Mouse (Mus musculus): ENCODE results near the gene Rps21. TPM values are rescaled to one million over a fixed set of nuclear protein-coding genes. Genes with fewer than 3 reads are reported as not detected.
A peak's percentile ranks its signal among the peaks of the same experiment; 100 is the strongest.

Gene Rps21
- polyA plus RNA-seq, 1 experiment from 2014 or later, result 574 TPM

- no peak overlapping the region for H3K4me3 ChIP-seq
- no peaks in the 10 kb centered on the region; the same call in 1 of the 2 replicates for H3K36me3 ChIP-seq
- H3K27ac ChIP-seq, result peak overlapping the region; percentile 54; the same call in 1 of the 2 replicates
- H3K4me2 ChIP-seq (replicated peaks), result no peak overlapping the region
- no peak overlapping the region for H3K9ac ChIP-seq
- peaks cover 18% of the 10 kb centered on the region for H3K4me1 ChIP-seq
- peaks cover 16% of the 10 kb centered on the region for H3K27me3 ChIP-seq
- no peaks in the 10 kb centered on the region for H3K9me3 ChIP-seq
- no peak for ATAC-seq (ENCODE audit: insufficient number of reproducible peaks, insufficient read depth, low FRiP score, low TSS enrichment)
- WGBS, result 79% methylated on average over 15 of the region's 15 CpGs
These were observed 37.8 kb upstream of the Rps21 start for GRCm38 (mm10) chr2:180219145-180219943.

- H3K4me2 ChIP-seq (replicated peaks), result no peak overlapping the region
- WGBS, result 71% methylated on average over 9 of the region's 9 CpGs
- peaks cover 22% of the 10 kb centered on the region for H3K4me1 ChIP-seq
These were observed 37.0 kb upstream of the Rps21 start for GRCm38 (mm10) chr2:180220165-180220564.

GRCm38 (mm10) chr2:180221051-180221450, 36.1 kb upstream of the Rps21 start:
- Histone ChIP-seq H3K27me3 (peaks cover 33% of the 10 kb centered on the region), H3K4me2 (replicated peaks) (no peak overlapping the region), H3K36me3 (no peaks in the 10 kb centered on the region; the same call in 1 of the 2 replicates), H3K9ac (no peak overlapping the region), H3K9me3 (no peaks in the 10 kb centered on the region), H3K4me3 (no peak overlapping the region), H3K27ac (no peak overlapping the region), H3K4me1 (peaks cover 27% of the 10 kb centered on the region)
- ATAC-seq (ENCODE audit: insufficient number of reproducible peaks, insufficient read depth, low FRiP score, low TSS enrichment), result no peak
- 93% methylated on average over 9 of the region's 9 CpGs for WGBS

More at GRCm38 (mm10) chr2:180220165-180220564, 37.0 kb upstream of the Rps21 start:
- peaks cover 24% of the 10 kb centered on the region for H3K27me3 ChIP-seq
- no peaks in the 10 kb centered on the region for H3K9me3 ChIP-seq
- no peak for ATAC-seq (ENCODE audit: insufficient number of reproducible peaks, insufficient read depth, low FRiP score, low TSS enrichment)
- H3K36me3 ChIP-seq, result no peaks in the 10 kb centered on the region; the same call in 1 of the 2 replicates
- no peak overlapping the region for H3K9ac ChIP-seq
- no peak overlapping the region for H3K27ac ChIP-seq
- no peak overlapping the region for H3K4me3 ChIP-seq

GRCm38 (mm10) chr2:180222250-180222649, 34.9 kb upstream of the Rps21 start:
- no peak overlapping the region for H3K4me2 ChIP-seq (replicated peaks)
- no peak overlapping the region for H3K27ac ChIP-seq
- no peak overlapping the region for H3K9ac ChIP-seq
- ATAC-seq (ENCODE audit: insufficient number of reproducible peaks, insufficient read depth, low FRiP score, low TSS enrichment), result no peak
- H3K36me3 ChIP-seq, result no peaks in the 10 kb centered on the region; the same call in 1 of the 2 replicates
- H3K4me1 ChIP-seq, result peaks cover 34% of the 10 kb centered on the region
- 16% methylated on average over 6 of the region's 6 CpGs for WGBS
- H3K9me3 ChIP-seq, result no peaks in the 10 kb centered on the region
- no peak overlapping the region for H3K4me3 ChIP-seq
- H3K27me3 ChIP-seq, result peaks cover 43% of the 10 kb centered on the region

GRCm38 (mm10) chr2:180224647-180225043, 32.5 kb upstream of the Rps21 start:
- Histone ChIP-seq H3K27me3 (peaks cover 43% of the 10 kb centered on the region), H3K4me3 (peak overlapping the region; percentile 58), H3K9me3 (no peaks in the 10 kb centered on the region), H3K36me3 (no peaks in the 10 kb centered on the region; the same call in 1 of the 2 replicates), H3K4me1 (peaks cover 40% of the 10 kb centered on the region), H3K27ac (0 out of 2 replicates have a peak overlapping the region, but pooled peaks have one; percentile 60), H3K4me2 (replicated peaks) (peak overlapping the region; percentile 99), H3K9ac (peak overlapping the region; percentile 56; the same call in 1 of the 2 replicates)
- WGBS, result 2% methylated on average over 13 of the region's 13 CpGs
- ATAC-seq (ENCODE audit: insufficient number of reproducible peaks, insufficient read depth, low FRiP score, low TSS enrichment), result no peak

GRCm38 (mm10) chr2:180225044-180225761, 32.0 kb upstream of the Rps21 start:
- H3K4me1 ChIP-seq, result peaks cover 40% of the 10 kb centered on the region
- H3K9me3 ChIP-seq, result no peaks in the 10 kb centered on the region
- H3K9ac ChIP-seq, result peak overlapping the region; percentile 56
- ATAC-seq (ENCODE audit: insufficient number of reproducible peaks, insufficient read depth, low FRiP score, low TSS enrichment), result no peak
- H3K27me3 ChIP-seq, result peaks cover 43% of the 10 kb centered on the region
- peak overlapping the region; percentile 58 for H3K4me3 ChIP-seq
- H3K27ac ChIP-seq, result peak overlapping the region; percentile 60; the same call in 1 of the 2 replicates
- no peaks in the 10 kb centered on the region for H3K36me3 ChIP-seq
- H3K4me2 ChIP-seq (replicated peaks), result peak overlapping the region; percentile 99
- 0% methylated on average over 55 of the region's 55 CpGs for WGBS

- peaks cover 40% of the 10 kb centered on the region for H3K4me1 ChIP-seq
- peak; percentile 66 for ATAC-seq (ENCODE audit: insufficient number of reproducible peaks, insufficient read depth, low FRiP score, low TSS enrichment)
- peaks cover 43% of the 10 kb centered on the region for H3K27me3 ChIP-seq
- peak within 1 kb of the TSS; percentile 60; the same call in 1 of the 2 replicates for H3K27ac ChIP-seq
- H3K4me3 ChIP-seq, result peak within 1 kb of the TSS; percentile 58
- H3K36me3 ChIP-seq, result no peaks in the 10 kb centered on the region
- peak within 1 kb of the TSS; percentile 99 for H3K4me2 ChIP-seq (replicated peaks)
- H3K9me3 ChIP-seq, result no peaks in the 10 kb centered on the region
- under 1% methylated on average over 37 of the region's 37 CpGs for WGBS
- H3K9ac ChIP-seq, result peak within 1 kb of the TSS; percentile 56
These were observed 31.3 kb upstream of the Rps21 start, which contains the start of gene Lama5 for GRCm38 (mm10) chr2:180225762-180226378. TSS of gene Lama5 (minus strand) at chr2:180225859.

GRCm38 (mm10) chr2:180227262-180228059, 29.7 kb upstream of the Rps21 start:
- no peaks in the 10 kb centered on the region for H3K9me3 ChIP-seq
- WGBS, result under 1% methylated on average over 21 of the region's 21 CpGs
- peaks cover 34% of the 10 kb centered on the region for H3K4me1 ChIP-seq
- H3K27me3 ChIP-seq, result peaks cover 43% of the 10 kb centered on the region
- peak overlapping the region; percentile 41 for H3K4me2 ChIP-seq (replicated peaks)
- ATAC-seq (ENCODE audit: insufficient number of reproducible peaks, insufficient read depth, low FRiP score, low TSS enrichment), result peak; percentile 25; the same call in 1 of the 2 replicates
- H3K27ac ChIP-seq, result peak overlapping the region; percentile 50; the same call in 1 of the 2 replicates
- H3K4me3 ChIP-seq, result peak overlapping the region; percentile 14
- H3K36me3 ChIP-seq, result no peaks in the 10 kb centered on the region
- peak overlapping the region; percentile 33 for H3K9ac ChIP-seq

GRCm38 (mm10) chr2:180228060-180228458, 29.1 kb upstream of the Rps21 start:
- Histone ChIP-seq H3K27ac (no peak overlapping the region), H3K9me3 (no peaks in the 10 kb centered on the region), H3K4me2 (replicated peaks) (peak overlapping the region; percentile 41), H3K4me3 (no peak overlapping the region), H3K27me3 (peaks cover 40% of the 10 kb centered on the region), H3K4me1 (peaks cover 32% of the 10 kb centered on the region), H3K36me3 (no peaks in the 10 kb centered on the region), H3K9ac (no peak overlapping the region)
- no peak for ATAC-seq (ENCODE audit: insufficient number of reproducible peaks, insufficient read depth, low FRiP score, low TSS enrichment)
- 49% methylated on average over 6 of the region's 6 CpGs for whole genome bisulfite sequencing

GRCm38 (mm10) chr2:180228592-180228991, 28.6 kb upstream of the Rps21 start:
- H3K4me2 ChIP-seq (replicated peaks), result no peak overlapping the region
- H3K9ac ChIP-seq, result no peak overlapping the region
- H3K4me3 ChIP-seq, result no peak overlapping the region
- peaks cover 32% of the 10 kb centered on the region for H3K4me1 ChIP-seq
- H3K9me3 ChIP-seq, result no peaks in the 10 kb centered on the region
- H3K27ac ChIP-seq, result no peak overlapping the region
- no peak for ATAC-seq (ENCODE audit: insufficient number of reproducible peaks, insufficient read depth, low FRiP score, low TSS enrichment)
- 70% methylated on average over 7 of the region's 7 CpGs for WGBS
- H3K36me3 ChIP-seq, result no peaks in the 10 kb centered on the region
- H3K27me3 ChIP-seq, result peaks cover 35% of the 10 kb centered on the region
